Mouse (Mus musculus): ENCODE measurements around the gene Tenm1.

DNA sequence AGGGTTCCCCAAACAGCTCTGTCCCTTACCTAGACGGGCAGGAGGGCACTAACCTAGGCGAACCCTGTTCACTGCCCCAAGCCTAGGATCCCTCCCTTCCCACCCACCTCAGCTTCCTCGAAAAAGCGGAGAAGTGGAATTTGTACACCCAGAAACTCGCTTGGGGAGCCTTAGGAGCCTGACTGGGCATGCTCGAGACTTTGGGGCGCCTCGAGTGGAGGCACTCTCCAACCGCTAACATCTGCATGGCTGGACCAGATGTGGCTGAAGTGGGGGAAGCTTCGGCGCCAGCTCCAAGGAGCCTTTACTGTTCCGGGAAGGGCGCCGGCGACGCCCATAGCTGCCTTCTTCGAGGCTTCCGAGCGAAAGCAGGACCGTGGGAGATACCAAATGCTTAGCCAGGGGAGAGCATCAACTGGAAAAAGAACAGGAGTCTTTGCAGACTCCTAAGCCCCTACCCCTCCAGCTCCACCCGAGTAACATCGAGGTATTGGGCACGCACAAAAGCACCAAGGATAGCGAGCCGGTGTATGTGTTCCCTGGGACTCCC is 1.1 kb upstream of the Tenm1 start:
- TF ChIP-seq CTCF (IDR thresholded peaks at IDR 0.05; ENCODE audit: extremely low read depth, insufficient read length, insufficient replicate concordance, low read depth, low read length) (no peak), POLR2A (IDR thresholded peaks at IDR 0.05; ENCODE audit: low read depth, low read length) (no peak)

Measured in small intestine, adult 2 months (tissue).